Mouse (Mus musculus): ENCODE results near the gene Gm10271.

The Gm10271 gene

DNA sequence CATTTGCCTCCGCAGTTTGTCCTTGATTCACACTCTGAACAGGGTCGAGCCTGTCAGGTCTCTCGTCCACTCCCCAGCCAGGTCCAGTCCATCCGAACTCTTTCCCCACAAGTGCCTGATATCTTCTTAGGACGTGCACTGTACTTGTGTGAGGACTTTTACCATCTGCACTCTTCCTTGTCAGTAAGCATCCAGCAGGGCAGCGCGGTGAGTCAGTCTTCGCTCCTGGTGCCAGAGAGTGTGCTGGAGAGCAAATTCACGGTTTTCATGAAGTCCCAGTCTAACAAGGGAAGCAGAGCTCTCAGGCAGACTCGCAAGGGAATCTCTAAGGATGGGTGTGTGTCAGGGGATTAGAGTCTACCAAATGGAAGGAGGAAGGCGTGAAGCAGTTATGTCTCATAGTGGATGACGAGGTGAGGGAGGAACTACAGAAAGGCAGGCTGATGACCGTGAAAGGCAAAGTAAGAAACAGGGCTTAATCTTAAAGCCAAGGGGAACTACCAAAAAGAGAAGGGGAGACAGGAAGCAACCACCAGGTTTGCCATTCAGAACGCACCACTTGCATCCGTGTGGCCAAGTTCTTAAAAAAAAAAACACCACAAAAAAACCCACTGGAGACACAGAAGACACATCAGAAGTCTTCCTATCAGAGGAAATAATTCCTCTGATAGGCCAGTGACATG is 40.8 kb downstream of the Gm10271 start:
- peak; percentile 88 for DNase-seq

DNA sequence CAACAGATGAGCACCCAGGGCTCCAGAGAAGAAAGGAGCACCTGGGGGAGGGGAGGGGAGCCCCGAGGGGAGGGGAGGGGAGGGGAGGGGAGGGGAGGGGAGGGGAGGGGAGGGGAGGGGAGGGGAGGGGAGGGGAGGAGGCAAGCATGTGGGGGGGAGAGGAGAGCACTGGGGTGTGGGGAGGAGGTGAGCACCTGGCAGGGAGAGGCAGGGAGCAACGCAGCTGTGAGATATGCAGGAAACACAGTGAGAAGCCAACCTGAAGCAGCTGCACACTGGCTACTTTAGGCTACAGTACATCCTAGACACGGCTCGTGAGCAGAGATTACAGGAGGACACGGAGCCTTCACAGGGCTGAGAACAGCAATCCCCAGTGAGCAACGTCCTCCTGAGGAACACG is 41.5 kb downstream of the Gm10271 start:
- DNase-seq, result no peak

DNA sequence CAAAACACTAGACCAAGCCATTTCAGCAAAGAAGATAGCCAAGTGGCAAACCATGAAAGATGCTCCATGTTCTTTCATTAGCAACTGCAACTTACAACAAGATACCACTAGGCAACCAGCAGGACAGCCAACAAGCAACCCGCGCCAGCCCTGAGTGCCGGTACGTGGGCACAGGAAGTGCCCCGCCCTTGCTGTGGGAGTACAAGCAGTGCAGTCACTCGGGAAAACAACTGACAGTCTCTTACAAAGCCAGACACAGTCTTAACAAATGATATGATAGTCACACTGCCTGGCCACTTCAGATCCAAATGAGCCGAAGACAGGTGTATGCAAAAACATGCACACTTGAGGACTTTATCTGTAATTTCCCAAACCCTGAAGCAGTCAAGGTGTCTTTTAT is 41.9 kb downstream of the Gm10271 start:
- DNase-seq, result no peak

DNA sequence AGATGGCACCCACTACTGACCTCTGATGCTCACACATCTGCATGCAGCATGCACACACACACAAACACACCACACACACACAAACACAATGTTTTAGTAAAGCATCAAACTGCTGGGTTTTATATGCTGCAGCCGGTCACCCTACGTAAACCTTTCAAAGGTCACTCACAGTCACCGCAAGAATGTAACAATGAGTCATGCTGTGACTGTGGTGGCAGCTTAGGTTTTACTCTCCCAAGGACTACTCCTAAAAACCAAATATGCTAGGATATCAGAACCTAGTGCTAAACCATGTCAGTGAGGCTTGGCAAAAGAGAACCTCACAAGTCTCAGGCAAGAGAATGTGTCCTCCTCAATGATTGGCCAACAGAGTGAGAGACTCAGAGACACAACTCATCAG is 43.6 kb downstream of the Gm10271 start:
- DNase-seq, result no peak

DNA sequence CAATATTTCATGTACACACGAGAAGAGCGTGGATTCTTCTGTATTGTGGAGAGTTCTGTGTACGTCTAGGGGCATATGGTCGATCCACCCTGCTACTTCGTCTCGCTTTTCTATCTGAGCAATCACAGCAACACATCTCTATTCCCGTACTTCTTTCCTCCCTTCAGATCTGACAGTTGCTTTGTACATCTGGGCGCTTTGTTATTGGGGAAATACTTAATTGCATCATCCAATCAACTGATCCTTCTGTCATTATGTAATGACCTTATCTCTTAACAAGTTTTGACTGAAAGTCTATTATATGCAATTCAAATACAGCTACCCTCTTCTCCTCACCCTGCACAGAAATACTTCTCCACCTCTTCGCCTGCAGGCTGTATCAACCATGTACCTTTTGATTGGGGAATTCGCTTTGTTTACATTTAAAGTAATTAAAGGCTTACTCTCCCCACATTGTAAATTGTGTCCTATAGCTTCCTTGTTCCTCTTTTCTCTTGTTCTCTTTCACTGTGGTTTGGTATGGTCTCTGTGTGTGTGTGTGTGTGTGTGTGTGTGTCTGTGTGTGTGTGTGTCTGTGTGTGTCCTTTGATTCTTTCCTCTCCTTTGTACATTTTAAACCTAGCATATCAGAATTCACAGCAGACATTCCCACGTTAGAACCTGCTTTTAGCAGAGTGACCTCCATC is 45.8 kb downstream of the Gm10271 start:
- no peak for DNase-seq

DNA sequence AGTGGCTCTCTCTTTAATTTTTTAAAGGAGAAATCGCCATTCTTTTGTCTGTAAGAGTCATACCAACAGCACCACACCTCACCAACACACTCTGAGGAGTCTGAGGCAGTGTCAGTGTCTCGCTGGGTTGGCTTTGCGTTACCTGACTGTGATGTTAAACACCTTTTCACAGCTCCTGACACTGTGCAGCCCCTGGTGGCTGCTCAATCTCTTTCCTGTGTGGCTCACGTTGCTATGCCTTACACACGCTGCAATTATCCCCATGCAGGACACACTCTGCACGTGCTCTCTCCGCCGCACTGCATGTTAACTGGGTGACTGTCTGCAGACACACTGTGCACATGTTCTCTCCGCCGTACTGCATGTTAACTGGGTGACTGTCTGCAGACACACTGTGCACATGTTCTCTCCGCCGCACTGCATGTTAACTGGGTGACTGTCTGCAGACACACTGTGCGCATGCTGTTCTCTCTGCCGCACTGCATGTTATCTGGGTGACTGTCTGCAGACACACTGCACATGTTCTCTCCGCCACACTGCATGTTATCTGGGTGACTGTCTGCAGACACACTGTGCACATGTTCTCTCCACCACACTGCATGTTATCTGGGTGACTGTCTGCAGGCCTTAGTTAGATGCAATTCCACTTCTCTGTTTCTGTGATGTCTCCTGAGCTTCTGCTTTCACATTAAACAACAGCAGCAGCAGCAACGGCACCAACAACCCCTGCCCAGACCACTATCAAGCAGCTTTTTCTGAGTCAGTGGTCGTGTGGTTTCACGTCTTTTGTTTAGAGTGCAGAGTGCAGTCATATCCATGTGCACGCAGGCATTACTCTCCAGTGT is 48.5 kb downstream of the Gm10271 start:
- peak; percentile 81 for DNase-seq

DNA sequence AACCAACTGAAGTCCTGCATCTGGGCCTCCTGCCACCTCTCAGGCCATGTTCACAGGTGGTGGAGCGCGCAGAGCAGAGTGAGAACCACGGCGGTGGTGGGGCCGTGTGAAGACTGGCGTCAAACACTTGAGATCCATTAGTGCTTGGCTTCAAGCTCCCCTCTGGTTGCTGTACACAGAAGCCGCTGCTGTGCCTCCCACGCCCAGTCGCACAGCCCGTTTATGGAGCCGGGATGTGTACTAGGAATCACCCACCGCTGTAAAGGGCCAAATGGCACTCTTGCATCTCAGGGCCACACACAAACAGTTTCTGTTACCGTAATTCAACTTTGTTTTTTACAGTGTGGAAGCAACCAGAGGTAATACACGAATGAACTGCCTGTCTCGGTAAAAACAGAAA is 50.2 kb downstream of the Gm10271 start:
- DNase-seq, result no peak

DNA sequence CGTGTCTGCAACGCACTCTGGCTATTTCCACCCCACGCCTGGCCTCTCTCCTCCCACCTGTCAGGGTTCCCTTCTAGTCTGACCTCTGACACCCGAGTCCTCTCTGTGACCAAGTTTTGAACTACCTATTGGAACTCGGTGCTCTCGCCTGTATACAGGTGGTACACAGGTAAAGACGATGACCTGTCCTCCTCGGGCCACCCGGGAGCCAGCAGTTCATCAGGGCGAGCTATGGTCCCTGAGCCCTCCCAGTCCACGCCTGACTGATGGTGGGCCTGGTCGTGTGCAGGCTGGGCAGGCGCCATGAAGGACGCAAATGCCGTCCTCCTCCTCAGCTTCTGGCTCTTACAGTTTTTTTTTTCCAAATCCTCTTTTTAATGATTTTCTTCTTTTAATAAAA is 51.0 kb downstream of the Gm10271 start:
- DNase-seq, result peak; percentile 60

DNA sequence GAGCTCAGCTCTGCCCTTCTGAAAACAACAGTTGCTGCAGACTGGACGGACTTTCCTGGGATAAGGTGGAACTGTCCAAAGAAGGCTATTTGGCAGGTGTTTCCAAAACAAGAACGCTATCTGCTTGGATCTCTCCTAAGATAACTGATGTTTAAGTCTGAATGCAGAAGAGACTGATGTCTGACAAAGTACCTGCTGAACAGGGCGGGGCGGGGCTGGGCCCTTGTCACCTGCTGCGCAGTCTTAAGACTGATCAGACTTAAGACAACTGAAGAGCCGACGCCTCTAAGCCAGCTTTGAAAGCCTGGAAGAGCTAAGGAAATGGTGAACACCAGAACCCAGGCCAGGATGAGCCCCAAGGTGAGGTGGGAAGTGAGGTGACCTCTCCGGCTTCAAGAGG is 51.8 kb downstream of the Gm10271 start:
- no peak for DNase-seq

DNA sequence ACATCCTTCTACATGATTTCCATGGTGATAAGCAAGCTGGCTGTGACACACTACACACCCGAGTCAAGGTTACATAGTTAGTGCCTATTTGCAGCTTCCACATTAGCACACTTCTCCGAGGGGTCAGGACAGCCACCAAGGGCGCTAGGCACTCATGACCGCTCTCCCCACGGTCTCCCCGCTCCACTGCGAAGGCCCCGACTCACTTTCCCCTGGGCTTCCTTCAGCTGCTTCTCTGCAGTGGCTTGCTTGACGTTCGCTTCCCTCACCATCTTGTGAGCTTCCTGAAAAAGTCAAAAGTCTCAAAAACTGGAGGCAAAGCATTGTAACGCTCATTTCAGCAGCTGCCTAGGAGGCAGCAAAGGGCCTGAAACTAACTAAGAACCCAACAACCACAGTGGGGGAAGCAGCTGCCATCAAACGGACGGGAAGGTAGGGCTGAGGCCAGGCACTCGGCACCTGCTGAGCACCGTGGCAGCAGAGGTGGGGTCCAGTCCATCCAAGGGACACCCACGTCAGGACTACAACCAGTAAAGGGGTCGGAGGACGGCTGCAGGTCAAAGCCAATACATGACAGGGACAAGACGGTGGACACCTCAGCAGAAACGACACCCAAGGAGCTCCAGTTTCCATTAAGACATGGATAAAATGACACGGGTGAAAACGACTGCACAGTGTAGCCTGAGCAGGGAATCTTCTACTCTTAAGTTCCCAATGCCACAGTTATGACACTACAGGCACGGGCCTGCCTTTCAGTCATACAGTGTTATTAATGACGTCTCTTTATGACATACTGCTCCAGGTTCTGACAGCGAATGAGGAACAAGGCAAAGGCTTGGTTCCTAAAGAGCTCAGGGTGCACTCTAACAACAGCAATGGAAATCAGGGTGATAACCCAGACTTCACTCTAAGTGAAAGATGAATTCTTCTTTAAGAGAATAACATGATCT is 52.8 kb downstream of the Gm10271 start:
- DNase-seq, result no peak

DNA sequence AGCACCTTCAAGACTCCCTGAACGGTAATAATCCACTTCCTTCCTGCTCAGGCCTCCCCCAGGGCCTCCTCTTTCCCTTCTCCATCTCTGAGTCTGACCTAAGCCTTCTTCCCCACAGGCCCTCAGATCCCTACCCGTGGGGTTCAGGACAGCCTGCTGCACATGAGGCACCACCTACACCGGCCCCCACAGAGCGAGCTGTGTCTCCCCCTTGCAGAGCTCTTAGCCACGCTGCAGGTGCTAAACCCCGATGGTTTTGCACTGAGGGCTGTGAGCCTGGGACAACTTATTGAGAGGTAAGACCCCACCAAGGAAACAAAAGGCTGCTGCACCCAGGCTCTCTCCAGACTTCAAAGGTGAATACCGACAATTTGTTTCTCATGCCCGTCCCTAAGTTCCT is 55.8 kb downstream of the Gm10271 start:
- DNase-seq, result no peak

DNA sequence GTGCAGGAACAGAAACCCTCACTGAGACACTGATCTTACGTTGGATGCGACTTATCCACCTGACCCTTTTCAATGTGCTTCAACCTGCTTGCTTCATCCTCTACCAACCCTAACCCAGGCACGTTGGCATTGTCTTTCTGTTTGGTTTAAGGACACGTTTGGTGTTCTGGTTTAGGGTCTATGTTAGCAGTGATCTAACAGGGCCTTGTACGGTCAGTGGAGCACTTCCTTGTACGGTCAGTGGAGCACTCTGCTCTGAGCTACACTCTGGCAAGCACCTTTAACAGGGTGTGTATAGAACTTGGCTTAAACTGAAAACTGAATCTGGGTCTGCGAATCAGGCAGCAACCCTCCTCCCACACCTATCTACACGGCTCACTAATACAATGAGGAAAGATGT is 57.1 kb downstream of the Gm10271 start:
- DNase-seq, result no peak

DNA sequence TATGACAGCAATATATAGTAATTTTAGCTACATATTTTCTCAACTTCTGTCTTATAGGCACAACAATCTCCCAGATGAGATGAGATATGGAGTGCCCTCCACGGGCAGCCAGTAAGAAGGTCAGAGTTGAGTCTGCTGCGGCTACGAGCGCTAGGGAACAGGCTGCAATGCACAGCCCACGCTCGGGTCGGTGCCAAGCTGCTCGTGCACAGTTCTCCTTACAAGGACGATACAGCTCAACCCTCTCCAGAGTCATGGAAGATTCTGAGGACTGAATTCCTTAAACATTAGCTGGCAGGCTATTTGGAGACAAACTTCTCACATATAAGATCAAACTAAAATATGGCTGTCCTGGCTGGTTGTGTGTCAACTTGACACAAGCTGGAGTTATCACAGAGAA is 57.8 kb downstream of the Gm10271 start:
- DNase-seq, result peak; percentile 73

DNA sequence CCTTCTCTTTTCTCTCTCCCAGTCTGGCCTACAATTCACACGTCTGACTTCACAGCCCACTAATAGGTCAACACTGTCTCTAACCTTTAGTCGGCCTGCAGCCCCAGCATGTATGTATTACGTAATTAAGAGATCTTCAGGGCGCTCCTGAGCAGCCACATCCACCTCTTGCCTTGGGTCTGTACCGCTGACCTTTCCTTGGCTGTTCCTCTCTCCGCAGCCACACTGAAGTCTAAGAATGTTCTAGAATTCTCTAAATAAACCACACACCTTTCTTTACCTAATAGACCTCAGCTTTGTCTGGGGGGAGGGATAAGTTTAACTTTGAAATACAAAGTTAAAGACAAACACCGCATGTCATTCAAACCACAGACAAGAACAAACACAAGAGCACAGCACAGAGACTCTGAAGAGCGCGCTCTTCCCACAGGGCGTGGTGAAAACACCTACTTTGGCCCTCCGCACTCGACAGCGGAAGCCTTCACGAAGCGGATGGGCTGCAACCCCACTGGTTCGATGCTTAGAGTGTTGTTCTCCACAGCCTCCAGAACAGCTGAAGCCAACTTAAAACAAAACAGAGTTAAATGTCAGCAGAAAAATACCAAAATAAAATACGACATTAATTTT is 58.6 kb downstream of the Gm10271 start:
- DNase-seq, result no peak

DNA sequence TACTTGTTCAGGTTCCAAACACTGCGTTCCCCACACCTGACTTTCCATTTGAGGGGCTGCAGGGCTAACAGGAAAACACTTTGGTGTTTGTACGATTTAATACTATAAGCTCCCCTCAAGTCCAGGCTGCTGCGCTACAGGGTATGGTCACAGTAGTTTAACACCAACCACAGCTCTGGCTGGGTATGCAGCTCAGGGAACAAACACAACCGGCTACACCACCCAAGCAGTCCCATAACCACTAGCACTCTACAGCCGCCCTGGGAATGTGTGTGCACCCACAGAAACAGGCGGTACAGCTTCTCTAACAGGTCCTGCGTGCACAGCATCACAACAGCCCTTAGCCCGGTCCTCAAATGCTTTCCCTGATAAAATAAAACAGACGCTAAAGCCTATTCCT is 59.6 kb downstream of the Gm10271 start:
- no peak for DNase-seq

DNA sequence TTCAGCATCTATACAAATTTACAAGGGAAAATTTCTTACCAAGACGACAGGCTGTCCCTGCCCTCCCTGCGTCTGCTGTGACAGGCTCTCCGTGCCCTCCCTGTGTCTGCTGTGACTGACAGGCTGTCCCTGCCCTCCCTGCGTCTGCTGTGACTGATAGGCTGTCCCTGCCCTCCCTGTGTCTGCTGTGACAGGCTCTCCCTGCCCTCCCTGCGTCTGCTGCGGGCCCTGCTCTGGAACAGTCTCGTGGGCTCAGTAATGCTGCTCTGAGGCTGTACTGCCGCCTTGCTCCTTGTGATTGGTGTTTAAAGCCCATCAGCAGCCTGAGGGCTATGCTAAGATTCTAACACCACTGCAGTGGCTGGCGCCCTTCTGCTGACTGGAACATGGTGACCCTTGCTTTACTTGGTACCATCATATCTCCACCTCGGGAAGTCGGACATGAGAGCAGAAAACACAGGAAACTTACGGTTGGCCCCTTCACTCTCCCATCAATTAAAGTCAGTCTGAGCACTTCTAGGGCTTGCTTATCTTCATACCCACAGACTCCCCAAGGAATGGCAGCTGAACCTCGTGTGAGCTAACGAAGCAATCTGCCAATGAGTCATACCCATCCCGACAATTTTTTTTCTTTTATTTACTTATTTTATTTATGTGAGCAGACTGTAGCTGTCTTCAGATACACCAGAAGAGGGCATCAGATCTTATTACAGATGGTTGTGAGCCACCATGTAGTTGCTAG is 63.3 kb downstream of the Gm10271 start:
- DNase-seq, result peak; percentile 69
